Mouse (Mus musculus) heart, embryonic 14.5 days (tissue): ENCODE data around the gene Cldn20. TPM values are rescaled to one million over a fixed set of nuclear protein-coding genes. Genes with fewer than 3 reads are reported as not detected.

Experiments used
- ATAC-seq: fragments of 200-750 bp; cut with Nextera tagmentation; 2 replicates; pipeline ENCODE4 v1.8.0; 2017; ENCODE audit warnings: low read depth, moderate TSS enrichment; ENCODE audit not compliant: insufficient number of reproducible peaks, insufficient read depth, low FRiP score
- H3K27ac ChIP-seq, 2 experiments: fragments of 200-500 bp in 1 of 2; fragments of 300-500 bp in 1 of 2; sonication (generic) in 1 of 2; replicated peaks in 1 of 2; 2 replicates each; pipeline ENCODE4 v1.5.1; 2012 to 2014; ENCODE audit warnings: low read depth in 2 of 2, low read length in 2 of 2, control low read depth in 1 of 2, mild to moderate bottlenecking in 1 of 2, mixed read lengths in 1 of 2; ENCODE audit not compliant: control insufficient read depth in 1 of 2, insufficient read depth in 1 of 2
- H3K27me3 ChIP-seq: fragments of 300-500 bp; sonication (generic); 2 replicates; pipeline ENCODE4 v1.6.1; 2014; ENCODE audit warnings: mild to moderate bottlenecking, low read length, control low read depth; ENCODE audit not compliant: control insufficient read depth, insufficient read depth
- H3K36me3 ChIP-seq: fragments of 300-500 bp; sonication (generic); 2 replicates; pipeline ENCODE4 v1.6.1; 2014; ENCODE audit warnings: mild to moderate bottlenecking, control low read depth, low read length, mixed read lengths; ENCODE audit not compliant: control insufficient read depth, insufficient read depth
- H3K4me1 ChIP-seq, 2 experiments: fragments of 200-500 bp in 1 of 2; fragments of 300-500 bp in 1 of 2; sonication (generic) in 1 of 2; 2 replicates each; pipeline ENCODE4 v1.6.1; 2012 to 2014; ENCODE audit warnings: low read length in 2 of 2, control low read depth in 1 of 2, mixed read lengths in 1 of 2; ENCODE audit not compliant: control insufficient read depth in 2 of 2, insufficient read depth in 2 of 2
- H3K4me2 ChIP-seq: fragments of 300-500 bp; sonication (generic); 2 replicates; pipeline ENCODE4 v1.6.1; 2014; ENCODE audit warnings: mild to moderate bottlenecking, low read length
- H3K4me3 ChIP-seq, 2 experiments: fragments of 200-500 bp in 1 of 2; fragments of 300-500 bp in 1 of 2; sonication (generic) in 1 of 2; 2 replicates each; pipeline ENCODE4 v1.5.1; 2012 to 2014; ENCODE audit warnings: low read length in 2 of 2, mild to moderate bottlenecking in 2 of 2, control low read depth in 1 of 2, low read depth in 1 of 2, moderate library complexity in 1 of 2; ENCODE audit not compliant: control insufficient read depth in 1 of 2, insufficient read depth in 1 of 2
- H3K9ac ChIP-seq: fragments of 300-500 bp; sonication (generic); 2 replicates; pipeline ENCODE4 v1.6.1; 2014; ENCODE audit warnings: mild to moderate bottlenecking, low read length
- H3K9me3 ChIP-seq: fragments of 300-500 bp; sonication (generic); 2 replicates; pipeline ENCODE4 v1.6.1; 2016; ENCODE audit warnings: low read length, control low read depth; ENCODE audit not compliant: control insufficient read depth
- WGBS: fragments of 180-500 bp; shearing (Covaris S2); extraction: QIAGEN DNeasy Blood & Tissue Kit; methylation state at CpG from one replicate; pipeline ENCODE4 v1.1.7; 2014; 5-methylcytosine and 5-hydroxymethylcytosine counted together
- polyA plus RNA-seq: library from polyadenylated mRNA; unstranded; fragments of >200 nt; fragmentation: Nextera tagmentation; extraction: Ambion mirVana; gene quantifications from 2 replicates; pipeline ENCODE4 v1.2.1, GENCODE M21; 2014

Gene Cldn20
- polyA plus RNA-seq, 1 experiment from 2014 or later, result not detected

DNA sequence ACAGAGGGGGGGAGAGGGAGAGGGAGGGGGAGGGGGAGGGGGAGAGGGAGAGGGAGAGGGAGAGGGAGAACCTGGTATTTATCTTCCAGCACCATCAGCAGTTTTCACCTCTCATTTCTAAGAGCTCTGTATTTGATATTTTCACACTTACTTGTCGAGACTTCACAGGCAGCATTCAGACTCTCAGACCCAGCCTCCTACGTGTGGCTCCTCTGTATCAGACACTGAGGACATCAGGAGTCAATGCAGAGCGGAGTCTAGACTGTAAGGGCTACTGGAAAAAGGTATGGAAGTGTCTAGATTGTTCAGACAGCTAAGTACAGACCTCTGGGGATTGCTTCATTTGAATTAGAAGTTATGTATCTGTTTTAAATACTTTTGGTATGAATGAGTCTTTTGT is 2.8 kb upstream of the Cldn20 start:
- Histone ChIP-seq H3K9ac (no peak overlapping the region), H3K9me3 (no peaks in the 10 kb centered on the region), H3K4me1 (peaks cover 0 to 3% of the 10 kb centered on the region in 2 experiments; a peak in 1 of 4 replicates), H3K36me3 (no peaks in the 10 kb centered on the region), H3K4me2 (no peak overlapping the region), H3K4me3 (no peak overlapping the region), H3K27me3 (no peaks in the 10 kb centered on the region), H3K27ac (no peak overlapping the region)
- no peak for ATAC-seq
- WGBS, result 29% methylated on average over 3 of the region's 3 CpGs

DNA sequence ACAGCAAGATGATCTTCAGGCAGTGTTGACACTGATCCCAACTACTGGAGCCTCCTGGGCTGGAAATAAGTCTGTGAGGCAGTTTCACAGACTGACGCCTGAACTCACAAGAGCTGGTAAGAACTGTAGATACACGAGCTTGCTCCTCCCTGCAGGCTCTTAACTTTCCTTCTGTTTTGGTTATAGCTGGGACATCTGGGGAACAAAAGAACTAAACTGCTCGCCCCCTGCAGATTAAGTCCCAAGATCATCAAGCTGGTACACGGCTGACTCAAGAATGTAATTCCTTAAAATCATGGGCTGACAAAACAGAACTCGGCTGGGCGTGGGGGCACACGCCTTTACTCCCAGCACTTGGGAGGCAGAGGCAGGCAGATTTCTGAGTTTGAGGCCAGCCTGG is 1.8 kb upstream of the Cldn20 start:
- no peak overlapping the region for H3K4me3 ChIP-seq
- H3K27me3 ChIP-seq, result no peaks in the 10 kb centered on the region
- H3K4me2 ChIP-seq, result no peak overlapping the region
- ATAC-seq, result no peak
- no peaks in the 10 kb centered on the region for H3K9me3 ChIP-seq
- no peaks in the 10 kb centered on the region for H3K36me3 ChIP-seq
- H3K4me1 ChIP-seq, result peaks cover 0 to 3% of the 10 kb centered on the region in 2 experiments; a peak in 1 of 4 replicates
- WGBS, result 73% methylated on average over 7 of the region's 7 CpGs
- no peak overlapping the region for H3K9ac ChIP-seq
- H3K27ac ChIP-seq, result no peak overlapping the region

DNA sequence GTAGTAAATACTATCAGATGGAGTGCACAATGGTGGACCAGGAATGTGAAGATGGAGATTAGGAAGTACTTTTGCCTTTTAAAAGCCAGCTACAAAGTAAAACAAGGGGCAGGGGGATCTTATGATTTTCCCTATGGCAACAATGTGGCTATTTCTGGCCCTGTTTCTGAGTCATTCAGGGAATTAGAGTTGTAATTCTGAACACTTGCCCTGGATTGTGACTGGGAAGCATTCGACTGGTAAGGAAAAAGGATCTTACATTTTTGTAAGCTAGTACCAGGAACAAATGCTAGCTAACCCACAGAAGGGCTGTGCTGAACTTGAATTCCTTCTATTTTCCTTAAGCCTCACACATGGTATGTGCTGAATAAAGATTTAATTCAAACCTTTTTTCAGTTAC is 713 bp upstream of the Cldn20 start:
- no peak for ATAC-seq
- no peak overlapping the region for H3K4me3 ChIP-seq
- no peak overlapping the region for H3K27ac ChIP-seq
- WGBS, result 41% methylated on average over 1 of the region's 1 CpGs
- no peak overlapping the region for H3K4me2 ChIP-seq
- H3K9ac ChIP-seq, result no peak overlapping the region
- H3K36me3 ChIP-seq, result no peaks in the 10 kb centered on the region
- no peaks in the 10 kb centered on the region for H3K27me3 ChIP-seq
- H3K4me1 ChIP-seq, result peaks cover 0 to 3% of the 10 kb centered on the region in 2 experiments; a peak in 1 of 4 replicates
- H3K9me3 ChIP-seq, result no peaks in the 10 kb centered on the region

DNA sequence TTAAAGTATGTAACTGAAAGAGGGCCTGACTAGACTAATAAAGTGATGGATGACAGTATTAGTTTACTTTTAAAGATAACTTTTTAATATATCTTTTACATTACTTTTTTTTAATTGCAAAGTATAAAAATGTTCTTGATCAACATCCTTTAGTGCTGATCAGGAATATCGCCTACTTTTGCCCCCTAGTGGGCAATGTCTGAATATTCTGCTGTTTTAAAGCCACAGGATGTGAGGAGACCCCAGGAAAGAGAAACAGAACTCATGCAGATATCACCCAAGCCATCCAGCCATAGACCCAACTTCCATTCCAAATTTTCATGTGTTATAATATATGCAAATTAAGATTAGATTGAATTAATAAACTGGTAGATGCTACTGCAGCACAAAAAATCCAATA is 1.1 kb downstream of the Cldn20 start:
- Histone ChIP-seq H3K4me2 (no peak overlapping the region), H3K27me3 (no peaks in the 10 kb centered on the region), H3K27ac (no peak overlapping the region), H3K4me1 (no peaks in the 10 kb centered on the region), H3K9ac (no peak overlapping the region), H3K36me3 (no peaks in the 10 kb centered on the region), H3K4me3 (no peak overlapping the region), H3K9me3 (no peaks in the 10 kb centered on the region)
- WGBS, result 15% methylated on average over 1 of the region's 1 CpGs
- no peak for ATAC-seq

DNA sequence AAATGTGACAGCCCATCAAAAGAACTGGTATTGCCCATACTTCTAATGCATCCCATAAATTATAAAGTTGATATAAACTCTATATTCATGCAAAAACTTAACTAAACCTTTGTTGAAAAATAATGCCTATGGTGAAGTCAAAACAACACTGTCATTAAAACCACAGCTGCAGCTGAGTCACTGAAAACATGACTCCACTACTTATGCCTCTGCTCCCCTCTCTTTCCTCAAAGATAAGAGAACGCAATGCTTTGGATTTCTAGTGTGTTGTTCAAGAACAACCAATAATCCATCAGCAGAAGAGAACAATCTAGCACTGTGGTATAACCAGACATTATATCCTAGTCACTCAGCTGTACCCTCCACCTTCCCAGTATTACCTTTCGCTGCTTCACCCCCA is 8.0 kb downstream of the Cldn20 start:
- 64% methylated on average over 2 of the region's 2 CpGs for WGBS

DNA sequence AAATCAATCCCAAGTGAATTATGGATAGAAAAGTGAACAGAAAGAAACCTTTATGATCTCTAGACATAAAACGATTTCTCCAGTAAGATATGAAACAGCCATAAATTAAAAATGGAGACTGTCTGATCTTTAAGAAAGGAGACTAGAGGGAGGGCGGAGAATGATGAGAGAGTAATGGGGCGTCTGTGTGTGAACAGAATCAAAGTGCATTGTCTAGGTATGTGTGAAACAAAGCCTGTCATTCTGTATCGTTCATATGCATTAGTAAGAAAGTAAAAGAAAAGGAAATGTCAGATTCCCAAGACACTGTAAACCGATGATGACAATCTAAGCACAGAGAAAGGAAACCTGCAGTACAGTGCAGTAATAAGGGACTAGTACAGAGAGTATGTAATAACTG is 8.7 kb downstream of the Cldn20 start:
- Histone ChIP-seq H3K36me3 (peaks cover 29% of the 10 kb centered on the region), H3K9me3 (no peaks in the 10 kb centered on the region), H3K27ac (no peak overlapping the region), H3K4me1 (no peaks in the 10 kb centered on the region), H3K4me2 (no peak overlapping the region), H3K4me3 (no peak overlapping the region), H3K9ac (no peak overlapping the region), H3K27me3 (no peaks in the 10 kb centered on the region)
- WGBS, result 82% methylated on average over 5 of the region's 5 CpGs
- no peak for ATAC-seq

More for the DNA sequence above, 8.0 kb downstream of the Cldn20 start:
- Histone ChIP-seq H3K27me3 (no peaks in the 10 kb centered on the region), H3K9me3 (no peaks in the 10 kb centered on the region), H3K4me2 (no peak overlapping the region), H3K27ac (no peak overlapping the region), H3K4me1 (no peaks in the 10 kb centered on the region), H3K36me3 (peaks cover 29% of the 10 kb centered on the region), H3K4me3 (no peak overlapping the region), H3K9ac (no peak overlapping the region)
- ATAC-seq, result no peak

DNA sequence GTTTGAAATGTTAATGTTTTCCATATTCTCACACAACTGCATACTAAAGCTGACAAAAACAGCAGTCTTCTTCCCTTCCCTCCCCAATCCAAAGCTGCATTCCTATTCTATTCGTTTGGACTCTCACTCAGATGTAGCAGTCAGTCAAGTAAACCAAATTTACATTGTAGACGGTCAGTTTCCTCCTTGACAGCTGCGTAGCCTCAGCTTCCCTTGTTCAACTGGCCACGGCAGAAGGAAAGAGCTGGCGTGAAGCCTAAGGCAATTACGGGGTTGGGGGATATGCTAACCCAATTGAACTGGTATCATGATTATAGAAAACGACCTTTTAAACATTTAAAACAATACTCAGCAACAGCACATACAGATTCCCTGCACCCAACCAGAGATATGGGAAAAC is 15.4 kb downstream of the Cldn20 start:
- peaks cover 17% of the 10 kb centered on the region; the same call in 1 of the 2 replicates for H3K36me3 ChIP-seq
- no peak overlapping the region for H3K27ac ChIP-seq
- H3K4me3 ChIP-seq, result no peak overlapping the region
- H3K4me1 ChIP-seq, result no peaks in the 10 kb centered on the region
- 77% methylated on average over 7 of the region's 7 CpGs for WGBS
- no peak overlapping the region for H3K9ac ChIP-seq
- no peaks in the 10 kb centered on the region for H3K27me3 ChIP-seq
- no peak for ATAC-seq
- no peaks in the 10 kb centered on the region for H3K9me3 ChIP-seq
- H3K4me2 ChIP-seq, result no peak overlapping the region

DNA sequence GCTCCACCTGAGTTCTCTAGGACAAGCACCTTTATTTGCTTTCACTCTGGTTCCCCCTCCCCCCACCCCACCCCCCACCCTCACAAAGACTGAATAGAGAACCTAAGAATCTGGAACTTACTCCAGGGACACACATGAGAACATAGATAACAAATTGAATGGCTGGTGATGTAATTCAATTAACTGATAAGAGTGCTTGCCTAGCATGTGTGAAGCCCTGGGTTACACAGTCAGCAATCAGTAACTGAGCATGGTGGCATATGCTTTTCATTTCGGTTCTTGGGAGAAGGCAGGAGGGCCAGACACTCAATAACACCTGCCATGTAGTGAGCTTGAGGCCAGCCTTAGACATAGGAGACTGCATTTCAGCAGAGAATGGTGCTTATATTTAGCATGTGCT is 23.9 kb downstream of the Cldn20 start:
- Histone ChIP-seq H3K4me3 (no peak overlapping the region), H3K9ac (no peak overlapping the region), H3K4me1 (peaks cover 3 to 14% of the 10 kb centered on the region in 2 experiments; a peak in 3 of 4 replicates), H3K4me2 (peak overlapping the region; percentile 80), H3K9me3 (no peaks in the 10 kb centered on the region), H3K27me3 (no peaks in the 10 kb centered on the region), H3K27ac (no peak overlapping the region), H3K36me3 (peaks cover 28% of the 10 kb centered on the region)
- ATAC-seq, result no peak
- 28% methylated on average over 1 of the region's 1 CpGs for WGBS
